Mouse (Mus musculus) B cell, adult 2 months (primary cell): ENCODE measurements around the gene AI854703.
A peak's percentile ranks its signal among the peaks of the same experiment; 100 is the strongest.

Experiments used
- DNase-seq, 2 experiments: peaks; one replicate each; pipeline ENCODE4 v3.0.0; 2022

Gene AI854703

GRCm38 (mm10) chr6:48626464-48626863 lies at the start of gene AI854703:
Gene AI854703, plus strand, starts transcription at chr6:48626764.
- no peak for DNase-seq

- no peak for DNase-seq
Measured at GRCm38 (mm10) chr6:48578736-48579135, 47.8 kb upstream of the AI854703 start.

GRCm38 (mm10) chr6:48579215-48579648 lies 47.3 kb upstream of the AI854703 start:
- no peak for DNase-seq

GRCm38 (mm10) chr6:48581257-48581656 lies 45.3 kb upstream of the AI854703 start:
- DNase-seq: no peak

GRCm38 (mm10) chr6:48582037-48582436 lies 44.5 kb upstream of the AI854703 start:
- peak; percentile 58 to 59 for DNase-seq

- no peak for DNase-seq
Measured at GRCm38 (mm10) chr6:48589194-48589750, 37.3 kb upstream of the AI854703 start, which contains the start of gene Gm45021. Gene Gm45021, plus strand, starts transcription at chr6:48589610.

- DNase-seq: no peak
Measured at GRCm38 (mm10) chr6:48591221-48591845, 35.2 kb upstream of the AI854703 start.

GRCm38 (mm10) chr6:48591871-48592270 lies 34.7 kb upstream of the AI854703 start:
- no peak for DNase-seq

GRCm38 (mm10) chr6:48593158-48594042 lies 33.2 kb upstream of the AI854703 start, which contains the start of the genes Repin1 and Gm44965:
Gene Repin1, plus strand, starts transcription at chr6:48593883.
Gene Gm44965, plus strand, starts transcription at chr6:48593941.
- peak; percentile 76 to 77 for DNase-seq

GRCm38 (mm10) chr6:48594043-48594738 lies 32.4 kb upstream of the AI854703 start:
- DNase-seq: no peak

- DNase-seq: no peak
Measured at GRCm38 (mm10) chr6:48595278-48595677, 31.3 kb upstream of the AI854703 start.

GRCm38 (mm10) chr6:48596545-48597232 lies 29.9 kb upstream of the AI854703 start:
- DNase-seq: no peak

GRCm38 (mm10) chr6:48597233-48597625 lies 29.3 kb upstream of the AI854703 start:
- DNase-seq: no peak

- DNase-seq: no peak
Measured at GRCm38 (mm10) chr6:48600594-48600993, 26.0 kb upstream of the AI854703 start.

GRCm38 (mm10) chr6:48601271-48602079 lies 25.1 kb upstream of the AI854703 start, which contains the start of gene Zfp775:
Gene Zfp775, plus strand, starts transcription at chr6:48602063.
- peak; percentile 90 for DNase-seq

- DNase-seq: peak in 1 of 2 experiments; percentile 21
Measured at GRCm38 (mm10) chr6:48602080-48602741, 24.4 kb upstream of the AI854703 start.

GRCm38 (mm10) chr6:48608124-48608523 lies 18.4 kb upstream of the AI854703 start:
- DNase-seq: no peak

- DNase-seq: no peak
Measured at GRCm38 (mm10) chr6:48609512-48609911, 17.1 kb upstream of the AI854703 start.

GRCm38 (mm10) chr6:48610657-48611056 lies 15.9 kb upstream of the AI854703 start:
- DNase-seq: no peak

GRCm38 (mm10) chr6:48613464-48613863 lies 13.1 kb upstream of the AI854703 start:
- DNase-seq: no peak

- DNase-seq: no peak
Measured at GRCm38 (mm10) chr6:48614756-48615155, 11.8 kb upstream of the AI854703 start.
